Mouse (Mus musculus) megakaryocyte, embryonic 14.5 days (primary cell): ENCODE measurements around the gene Nosip. TPM values are rescaled to one million over a fixed set of nuclear protein-coding genes. Genes with fewer than 3 reads are reported as not detected.

Experiments used
- H3K27me3 ChIP-seq: replicated peaks from 2 replicates; pipeline ENCODE3; 2012; ENCODE audit warnings: inconsistent platforms
- H3K36me3 ChIP-seq: replicated peaks from 2 replicates; pipeline ENCODE3; 2012; ENCODE audit warnings: low read length, inconsistent platforms, mixed read lengths
- H3K4me1 ChIP-seq: 2 replicates; pipeline ENCODE4 v1.6.1; 2012; ENCODE audit warnings: inconsistent platforms
- H3K4me3 ChIP-seq: replicated peaks from 2 replicates; pipeline ENCODE3; 2012; ENCODE audit warnings: moderate library complexity, mild to moderate bottlenecking, inconsistent platforms
- H3K9me3 ChIP-seq: 2 replicates; pipeline ENCODE4 v1.6.1; 2012; ENCODE audit warnings: inconsistent platforms
- FLI1 ChIP-seq: IDR thresholded peaks from 2 replicates; pipeline ENCODE4 v1.6.1; 2012; ENCODE audit warnings: low read length, inconsistent platforms, mixed read lengths
- GATA1 ChIP-seq: IDR thresholded peaks from 3 replicates; pipeline ENCODE4 v1.6.1; 2012; ENCODE audit warnings: mixed read lengths, low read length, inconsistent platforms, borderline replicate concordance
- polyA plus RNA-seq: library from polyadenylated mRNA; stranded (reverse); fragments of >175 nt; gene quantifications from 2 replicates; pipeline ENCODE4 v1.2.3, GENCODE M21; 2012; ENCODE audit warnings: low replicate concordance; ENCODE audit not compliant: insufficient read depth

Nosip gene
- polyA plus RNA-seq, 1 experiment, result 150 TPM

DNA sequence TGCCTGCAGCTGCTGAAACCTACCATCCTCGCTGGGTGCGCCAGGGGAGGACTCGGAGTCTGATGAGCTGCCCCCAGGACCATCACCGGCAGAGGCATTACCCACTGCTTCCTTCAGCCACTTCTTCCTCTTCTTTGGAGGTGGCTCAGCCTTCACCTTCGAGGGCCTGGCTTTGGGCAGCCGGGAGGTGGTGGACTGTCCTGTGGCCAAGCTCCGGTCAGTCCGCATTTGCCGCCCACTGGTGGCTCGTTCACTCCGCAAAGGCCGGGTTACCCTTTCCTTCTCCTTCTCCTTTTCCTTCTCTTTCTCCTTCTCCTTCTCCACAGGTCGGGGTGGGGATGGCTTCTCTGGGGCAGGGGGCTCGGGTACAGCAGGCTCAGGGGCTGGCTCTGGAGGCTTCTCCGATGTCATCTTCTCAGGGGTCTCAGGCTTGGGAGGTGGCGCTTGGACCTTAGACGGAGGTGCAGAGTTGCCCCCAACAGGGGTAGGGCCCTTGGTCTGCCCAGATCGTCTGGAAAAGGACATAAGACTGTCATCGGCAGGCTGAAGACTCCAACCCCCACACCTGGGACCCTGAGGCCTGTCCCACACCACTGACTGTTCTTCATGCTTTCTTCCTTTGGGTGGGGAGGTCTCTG lies 28.4 kb upstream of the Nosip start:
- H3K4me3 ChIP-seq, result no peak overlapping the region
- H3K9me3 ChIP-seq, result no peaks in the 10 kb centered on the region
- no peak for TF ChIP-seq GATA1
- TF ChIP-seq FLI1, result no peak
- H3K4me1 ChIP-seq, result peaks cover 15% of the 10 kb centered on the region; the same call in 1 of the 2 replicates
- peaks cover 99% of the 10 kb centered on the region for H3K36me3 ChIP-seq
- no peaks in the 10 kb centered on the region for H3K27me3 ChIP-seq

DNA sequence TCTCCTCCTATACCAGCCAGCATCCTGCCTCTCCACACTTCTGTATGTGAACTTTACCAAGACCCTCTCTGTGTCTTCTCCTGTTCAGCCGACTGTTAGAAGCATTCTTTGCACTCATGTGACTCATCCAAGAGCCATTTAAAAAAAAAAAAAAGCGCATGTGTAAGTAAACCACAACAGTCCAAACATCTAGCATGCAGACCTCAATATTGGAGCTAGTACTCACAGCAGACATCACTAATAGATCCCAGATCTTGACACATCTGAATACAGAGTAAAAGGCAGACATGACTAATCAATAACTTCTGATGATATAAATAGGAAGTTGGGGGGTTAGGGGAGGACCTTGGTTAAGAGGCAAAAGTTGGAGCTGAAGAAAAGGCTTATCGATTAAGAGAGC lies 26.6 kb upstream of the Nosip start:
- H3K36me3 ChIP-seq, result peaks cover 98% of the 10 kb centered on the region
- no peak for TF ChIP-seq GATA1
- TF ChIP-seq FLI1, result no peak
- H3K4me1 ChIP-seq, result peaks cover 15% of the 10 kb centered on the region; the same call in 1 of the 2 replicates
- no peak overlapping the region for H3K4me3 ChIP-seq
- H3K9me3 ChIP-seq, result no peaks in the 10 kb centered on the region
- H3K27me3 ChIP-seq, result no peaks in the 10 kb centered on the region

DNA sequence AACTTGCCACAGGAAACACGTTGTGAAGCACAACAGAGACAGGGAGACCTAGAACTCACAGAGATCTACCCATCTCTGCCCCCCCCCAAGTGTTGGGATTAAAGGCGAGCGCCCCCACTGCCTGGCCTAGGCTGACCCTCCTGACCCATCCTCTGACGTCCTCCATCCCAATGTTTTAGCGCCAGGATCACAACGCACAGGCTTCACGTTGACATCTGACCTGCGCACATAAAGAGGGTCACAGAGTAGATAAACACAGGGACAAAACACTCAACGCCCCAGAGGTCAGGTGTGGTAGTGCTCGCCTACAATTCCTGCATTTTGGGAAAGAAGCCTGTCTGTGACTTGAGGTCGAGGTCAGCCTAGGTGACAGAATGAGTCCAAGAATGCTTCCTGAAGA lies 25.5 kb upstream of the Nosip start:
- peaks cover 15% of the 10 kb centered on the region; the same call in 1 of the 2 replicates for H3K4me1 ChIP-seq
- no peak for TF ChIP-seq FLI1
- TF ChIP-seq GATA1, result no peak
- no peaks in the 10 kb centered on the region for H3K9me3 ChIP-seq
- no peaks in the 10 kb centered on the region for H3K27me3 ChIP-seq
- peaks cover 98% of the 10 kb centered on the region for H3K36me3 ChIP-seq
- no peak overlapping the region for H3K4me3 ChIP-seq

DNA sequence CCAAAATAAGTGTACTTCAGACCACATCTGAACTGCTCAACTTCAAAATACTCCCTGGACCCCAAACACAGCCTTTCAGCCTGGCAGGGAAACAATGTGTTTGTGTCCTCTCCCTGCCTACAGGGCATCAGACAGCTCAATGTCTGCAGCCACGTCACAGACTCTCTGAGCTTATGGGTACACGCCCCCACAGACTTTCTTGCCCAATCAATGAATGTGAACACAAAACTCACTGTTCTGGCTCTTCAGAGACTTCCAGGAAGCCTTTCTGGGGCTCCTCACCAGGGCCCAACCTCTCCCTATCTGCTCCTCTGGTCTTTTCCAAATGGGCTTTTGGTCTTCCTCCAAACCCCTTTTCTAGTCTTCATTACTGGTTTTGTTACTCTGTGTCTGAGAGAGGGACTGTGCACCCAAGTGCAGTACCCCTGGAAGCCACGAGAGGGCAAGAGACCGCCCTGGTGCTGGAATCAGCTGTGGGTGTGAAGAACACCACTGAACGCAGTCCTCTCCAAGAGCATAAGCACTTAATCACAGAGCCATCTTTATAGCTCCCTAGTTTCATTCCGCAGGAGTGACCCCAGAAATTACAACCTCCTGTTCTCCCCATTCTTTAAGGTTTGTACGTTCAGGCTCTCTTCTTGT lies 24.4 kb upstream of the Nosip start:
- Histone ChIP-seq H3K9me3 (no peaks in the 10 kb centered on the region), H3K4me3 (no peak overlapping the region), H3K36me3 (peaks cover 98% of the 10 kb centered on the region), H3K4me1 (peaks cover 15% of the 10 kb centered on the region; the same call in 1 of the 2 replicates), H3K27me3 (no peaks in the 10 kb centered on the region)
- TF ChIP-seq FLI1, result no peak
- no peak for TF ChIP-seq GATA1

DNA sequence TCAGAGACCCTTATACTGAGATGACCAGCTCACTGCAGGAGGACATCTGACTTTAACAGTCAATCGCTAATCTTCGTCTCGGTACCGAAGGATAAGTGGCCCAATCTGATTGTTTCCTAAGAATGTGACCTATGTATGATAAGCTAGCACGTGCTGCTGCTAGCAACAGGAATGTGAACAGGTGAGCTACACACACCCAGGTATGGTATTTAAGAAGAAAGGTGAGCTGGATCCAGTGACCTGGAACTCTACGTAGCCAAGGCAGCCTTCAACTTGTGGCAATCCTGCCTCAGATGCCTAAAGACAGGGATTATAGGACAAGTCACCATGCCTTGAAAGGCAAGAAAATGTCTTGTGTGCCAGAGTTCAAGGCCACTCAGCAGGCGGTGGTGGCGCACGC lies 23.8 kb upstream of the Nosip start:
- Histone ChIP-seq H3K4me1 (peaks cover 18% of the 10 kb centered on the region; the same call in 1 of the 2 replicates), H3K27me3 (no peaks in the 10 kb centered on the region), H3K4me3 (no peak overlapping the region), H3K36me3 (peaks cover 98% of the 10 kb centered on the region), H3K9me3 (no peaks in the 10 kb centered on the region)
- no peak for TF ChIP-seq FLI1

DNA sequence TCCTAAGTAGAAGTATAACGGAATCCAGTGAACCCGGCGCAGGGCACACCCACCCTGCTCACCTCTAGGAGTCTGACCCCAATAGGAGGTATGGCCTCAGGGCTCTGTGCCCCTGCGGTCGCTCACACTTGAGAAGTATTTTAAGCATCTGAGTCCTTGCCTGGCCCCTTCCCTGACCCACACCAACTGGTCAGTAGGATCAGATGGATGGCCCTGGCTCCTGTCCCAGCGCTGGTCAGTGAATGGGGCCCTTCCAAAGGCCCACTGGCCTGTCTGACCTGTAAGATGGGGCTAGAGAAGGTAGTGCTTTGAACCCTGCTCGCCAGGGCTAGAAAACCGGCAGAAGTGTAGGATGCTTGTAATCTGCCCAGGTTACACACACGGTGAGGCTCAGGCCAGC lies 21.4 kb upstream of the Nosip start:
- Histone ChIP-seq H3K4me3 (no peak overlapping the region), H3K27me3 (no peaks in the 10 kb centered on the region), H3K36me3 (peaks cover 96% of the 10 kb centered on the region), H3K4me1 (peaks cover 23% of the 10 kb centered on the region), H3K9me3 (no peaks in the 10 kb centered on the region)
- no peak for TF ChIP-seq FLI1
- TF ChIP-seq GATA1, result no peak

DNA sequence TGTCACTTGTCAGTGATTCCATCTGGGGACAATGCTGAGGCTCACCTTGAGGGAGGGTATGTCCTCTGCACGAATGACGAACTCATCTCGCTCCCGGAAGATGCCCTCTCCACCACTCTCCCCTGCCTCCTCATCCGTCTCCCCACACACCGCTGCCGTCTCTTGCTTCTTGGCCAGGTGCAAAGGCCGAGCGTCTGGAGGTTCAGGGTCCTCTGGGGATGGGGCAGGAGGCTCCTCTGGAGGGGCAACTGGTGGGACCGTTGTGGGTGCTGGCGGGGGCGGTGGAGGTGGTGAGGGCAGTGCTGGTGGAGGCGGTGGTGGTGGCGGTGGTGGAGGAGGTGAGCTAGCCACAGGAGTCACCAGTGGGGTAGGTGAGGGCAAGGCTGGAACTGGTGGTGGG lies 18.9 kb upstream of the Nosip start:
- TF ChIP-seq FLI1, result no peak
- no peaks in the 10 kb centered on the region for H3K27me3 ChIP-seq
- H3K4me3 ChIP-seq, result no peak overlapping the region
- no peaks in the 10 kb centered on the region for H3K9me3 ChIP-seq
- peaks cover 96% of the 10 kb centered on the region for H3K36me3 ChIP-seq
- H3K4me1 ChIP-seq, result peaks cover 10% of the 10 kb centered on the region

DNA sequence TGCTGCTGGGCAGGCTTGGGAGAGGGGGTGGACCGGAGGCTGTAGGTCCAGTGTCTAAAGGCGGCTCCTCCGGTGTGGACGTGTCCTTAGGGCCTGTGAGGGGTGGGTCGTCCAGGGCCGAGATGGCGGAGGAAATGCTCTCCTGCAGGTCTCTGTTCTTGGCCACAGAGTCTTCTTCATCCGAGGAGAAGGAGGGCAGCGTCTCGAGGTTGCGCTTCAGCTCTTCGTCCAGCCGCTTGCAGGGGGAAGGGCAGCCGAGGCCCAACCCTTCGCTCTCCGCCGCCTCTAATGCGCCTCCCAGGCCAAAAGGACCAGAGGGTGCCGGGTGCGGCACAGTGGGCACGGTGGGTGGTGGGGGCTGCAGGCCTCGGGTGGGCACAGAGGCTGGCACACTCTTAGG lies 16.5 kb upstream of the Nosip start:
- TF ChIP-seq FLI1 (no peak), GATA1 (no peak)
- peaks cover 24% of the 10 kb centered on the region for H3K4me1 ChIP-seq
- peaks cover 98% of the 10 kb centered on the region for H3K36me3 ChIP-seq
- H3K9me3 ChIP-seq, result no peaks in the 10 kb centered on the region
- H3K27me3 ChIP-seq, result no peaks in the 10 kb centered on the region
- no peak overlapping the region for H3K4me3 ChIP-seq

DNA sequence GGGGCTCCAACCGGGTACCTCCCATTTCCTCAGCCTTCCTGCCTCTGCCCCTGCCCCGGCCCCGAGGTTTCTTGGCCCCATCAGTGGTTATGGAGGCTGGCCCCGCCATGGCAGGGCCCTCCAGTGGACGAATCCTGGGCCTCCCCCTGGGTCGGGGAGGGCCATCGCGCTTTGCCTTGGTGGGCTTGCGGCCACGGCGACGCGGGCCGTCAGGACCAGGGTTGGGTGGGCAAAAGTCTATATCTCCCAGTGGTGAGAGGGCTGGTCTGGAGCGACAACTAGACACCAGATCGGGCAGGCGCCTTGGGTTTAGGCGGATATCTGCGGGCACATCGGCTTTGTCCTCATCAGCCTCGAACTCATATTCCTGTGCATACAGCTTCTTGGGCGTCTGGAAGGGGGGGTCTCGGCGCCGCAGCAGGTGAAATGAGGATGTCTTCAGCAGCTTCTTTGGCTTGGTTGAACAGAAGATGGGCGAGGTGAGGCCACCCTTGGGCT lies 15.3 kb upstream of the Nosip start:
- H3K27me3 ChIP-seq, result no peaks in the 10 kb centered on the region
- no peaks in the 10 kb centered on the region for H3K9me3 ChIP-seq
- TF ChIP-seq FLI1 (no peak), GATA1 (no peak)
- H3K4me1 ChIP-seq, result peaks cover 36% of the 10 kb centered on the region
- H3K4me3 ChIP-seq, result no peak overlapping the region
- peaks cover 94% of the 10 kb centered on the region for H3K36me3 ChIP-seq

DNA sequence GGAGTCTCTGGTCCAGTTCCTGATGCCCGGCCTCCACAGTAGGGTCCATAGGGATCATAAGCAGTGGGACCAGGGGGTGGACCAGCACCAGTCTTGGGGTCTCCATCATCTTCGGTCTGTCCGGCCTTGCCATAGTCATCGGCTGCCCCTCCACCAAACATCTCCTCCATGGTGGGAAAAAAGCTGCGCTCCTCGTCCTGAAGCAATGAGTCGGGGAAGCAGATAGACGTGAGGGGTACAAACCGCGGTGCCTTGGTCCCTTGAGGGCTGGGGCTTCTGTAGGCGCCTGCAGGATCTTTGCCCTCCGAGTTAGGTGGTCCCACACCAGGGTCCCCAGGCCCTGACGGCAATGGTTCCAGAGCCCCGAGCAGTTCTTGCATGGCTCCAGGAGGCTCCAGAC lies 14.7 kb upstream of the Nosip start:
- H3K4me1 ChIP-seq, result peaks cover 40% of the 10 kb centered on the region
- TF ChIP-seq GATA1 (no peak), FLI1 (no peak)
- no peaks in the 10 kb centered on the region for H3K9me3 ChIP-seq
- H3K27me3 ChIP-seq, result no peaks in the 10 kb centered on the region
- no peak overlapping the region for H3K4me3 ChIP-seq
- peaks cover 88% of the 10 kb centered on the region for H3K36me3 ChIP-seq
